Mouse (Mus musculus): ENCODE measurements around the gene Rilpl1. TPM values are rescaled to one million over a fixed set of nuclear protein-coding genes. Genes with fewer than 3 reads are reported as not detected.
A peak's percentile ranks its signal among the peaks of the same experiment; 100 is the strongest.

Rilpl1 gene
- polyA plus RNA-seq, 1 experiment from 2014 or later: 11.0 TPM

DNA sequence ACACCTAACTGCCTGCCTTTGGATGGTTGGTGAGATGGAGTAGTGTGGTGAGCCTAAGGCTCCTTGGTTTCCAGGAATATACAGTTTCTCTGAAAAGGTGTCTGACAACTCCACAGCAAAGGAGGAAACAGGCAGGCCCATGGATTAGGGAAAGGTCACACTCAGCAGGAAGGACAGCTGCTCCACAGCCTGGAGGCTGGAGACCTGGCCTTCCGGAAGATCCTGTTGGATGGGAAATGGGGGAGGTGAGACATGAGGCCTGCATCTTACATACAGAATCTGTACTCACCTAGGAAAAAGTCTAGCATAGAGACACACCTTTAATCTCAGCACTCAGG, 77.1 kb downstream of the Rilpl1 start:
- Histone ChIP-seq H3K9ac (ENCODE audit: low read length) (no peak overlapping the region), H3K4me3 (replicated peaks; ENCODE audit: low read length) (no peak overlapping the region), H3K4me1 (ENCODE audit: control insufficient read depth, insufficient read depth, low read length) (peaks cover 16% of the 10 kb centered on the region), H3K36me3 (ENCODE audit: control insufficient read depth, insufficient read depth, low read length) (peaks cover 41% of the 10 kb centered on the region), H3K4me2 (ENCODE audit: low read depth, low read length) (no peak overlapping the region), H3K9me3 (replicated peaks; ENCODE audit: control insufficient read depth, low read length) (no peaks in the 10 kb centered on the region), H3K27me3 (ENCODE audit: control insufficient read depth, insufficient read depth, low read length) (no peaks in the 10 kb centered on the region), H3K27ac (ENCODE audit: low read length) (peak overlapping the region; percentile 43)
- WGBS: 84% methylated on average over 1 of the region's 1 CpGs
- ATAC-seq (ENCODE audit: insufficient read depth, low FRiP score): no peak

DNA sequence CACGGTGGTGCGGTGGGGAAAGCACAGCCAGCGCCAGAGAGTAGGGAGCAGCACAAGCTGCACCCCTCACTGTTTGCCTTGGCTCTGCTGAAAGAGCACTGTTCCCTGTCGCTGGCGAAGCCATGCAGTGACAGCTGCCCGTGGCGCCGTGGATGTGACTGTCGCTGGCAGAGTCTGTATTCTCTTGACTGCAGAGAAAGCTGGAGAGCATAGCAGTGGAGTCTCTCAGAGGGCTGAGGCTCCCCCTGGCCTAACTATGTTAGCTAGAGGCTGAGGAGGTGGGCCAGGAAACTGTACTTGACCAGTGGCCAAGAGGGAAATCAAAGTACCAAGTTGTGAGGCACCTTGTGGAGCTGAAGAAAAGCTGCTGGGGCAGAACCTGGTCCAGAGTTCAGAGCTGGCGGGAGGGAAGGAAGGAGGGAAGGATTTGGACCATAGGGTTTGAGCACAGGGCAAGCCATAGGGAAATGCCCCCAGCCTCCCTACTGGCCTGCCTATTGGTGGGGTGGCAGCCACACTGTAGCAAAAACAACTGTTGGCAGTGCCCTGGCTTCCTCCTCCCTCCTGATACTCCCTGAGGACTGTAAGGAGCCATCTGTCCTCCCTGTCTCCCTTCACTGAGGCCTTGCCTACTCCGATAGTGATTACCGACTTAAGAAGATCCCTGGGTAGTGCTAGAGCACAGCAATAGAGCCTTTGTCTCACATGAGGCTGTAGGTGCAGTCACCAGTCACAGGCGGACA, 77.7 kb downstream of the Rilpl1 start:
- peak overlapping the region; percentile 43 for H3K27ac ChIP-seq (ENCODE audit: low read length)
- no peak overlapping the region for H3K4me2 ChIP-seq (ENCODE audit: low read depth, low read length)
- no peaks in the 10 kb centered on the region for H3K27me3 ChIP-seq (ENCODE audit: control insufficient read depth, insufficient read depth, low read length)
- no peak for ATAC-seq (ENCODE audit: insufficient read depth, low FRiP score)
- peaks cover 21% of the 10 kb centered on the region for H3K4me1 ChIP-seq (ENCODE audit: control insufficient read depth, insufficient read depth, low read length)
- no peaks in the 10 kb centered on the region for H3K9me3 ChIP-seq (replicated peaks; ENCODE audit: control insufficient read depth, low read length)
- H3K4me3 ChIP-seq (replicated peaks; ENCODE audit: low read length): no peak overlapping the region
- H3K36me3 ChIP-seq (ENCODE audit: control insufficient read depth, insufficient read depth, low read length): peaks cover 36% of the 10 kb centered on the region
- peak overlapping the region; percentile 47 for H3K9ac ChIP-seq (ENCODE audit: low read length)
- WGBS: 79% methylated on average over 13 of the region's 13 CpGs

- Histone ChIP-seq H3K4me3 (replicated peaks; ENCODE audit: low read length) (no peak overlapping the region), H3K9ac (ENCODE audit: low read length) (peak overlapping the region; percentile 47), H3K27ac (ENCODE audit: low read length) (peak overlapping the region; percentile 43; the same call in 1 of the 2 replicates), H3K4me1 (ENCODE audit: control insufficient read depth, insufficient read depth, low read length) (peaks cover 24% of the 10 kb centered on the region), H3K9me3 (replicated peaks; ENCODE audit: control insufficient read depth, low read length) (no peaks in the 10 kb centered on the region), H3K27me3 (ENCODE audit: control insufficient read depth, insufficient read depth, low read length) (no peaks in the 10 kb centered on the region), H3K4me2 (ENCODE audit: low read depth, low read length) (no peak overlapping the region), H3K36me3 (ENCODE audit: control insufficient read depth, insufficient read depth, low read length) (peaks cover 28% of the 10 kb centered on the region)
- ATAC-seq (ENCODE audit: insufficient read depth, low FRiP score): no peak
- WGBS: 71% methylated on average over 15 of the region's 15 CpGs
Measured at GRCm38 (mm10) chr5:124452494-124453228, 78.5 kb downstream of the Rilpl1 start.

- Histone ChIP-seq H3K4me1 (ENCODE audit: control insufficient read depth, insufficient read depth, low read length) (peaks cover 28% of the 10 kb centered on the region), H3K4me3 (replicated peaks; ENCODE audit: low read length) (no peak overlapping the region), H3K9me3 (replicated peaks; ENCODE audit: control insufficient read depth, low read length) (no peaks in the 10 kb centered on the region), H3K27ac (ENCODE audit: low read length) (peak overlapping the region; percentile 85), H3K9ac (ENCODE audit: low read length) (peak overlapping the region; percentile 33; the same call in 1 of the 2 replicates), H3K36me3 (ENCODE audit: control insufficient read depth, insufficient read depth, low read length) (peaks cover 17% of the 10 kb centered on the region), H3K27me3 (ENCODE audit: control insufficient read depth, insufficient read depth, low read length) (no peaks in the 10 kb centered on the region), H3K4me2 (ENCODE audit: low read depth, low read length) (peak overlapping the region; percentile 38; the same call in 1 of the 2 replicates)
- peak; percentile 76 for ATAC-seq (ENCODE audit: insufficient read depth, low FRiP score)
- 67% methylated on average over 16 of the region's 16 CpGs for WGBS
Measured at GRCm38 (mm10) chr5:124450641-124451340, 80.4 kb downstream of the Rilpl1 start.

- Histone ChIP-seq H3K4me3 (replicated peaks; ENCODE audit: low read length) (no peak overlapping the region), H3K27ac (ENCODE audit: low read length) (peak overlapping the region; percentile 85), H3K4me1 (ENCODE audit: control insufficient read depth, insufficient read depth, low read length) (peaks cover 28% of the 10 kb centered on the region), H3K9ac (ENCODE audit: low read length) (0 out of 2 replicates have a peak overlapping the region, but pooled peaks have one; percentile 33), H3K4me2 (ENCODE audit: low read depth, low read length) (peak overlapping the region; percentile 38; the same call in 1 of the 2 replicates), H3K36me3 (ENCODE audit: control insufficient read depth, insufficient read depth, low read length) (peaks cover 17% of the 10 kb centered on the region), H3K27me3 (ENCODE audit: control insufficient read depth, insufficient read depth, low read length) (no peaks in the 10 kb centered on the region), H3K9me3 (replicated peaks; ENCODE audit: control insufficient read depth, low read length) (no peaks in the 10 kb centered on the region)
- WGBS: 62% methylated on average over 7 of the region's 7 CpGs
- no peak for ATAC-seq (ENCODE audit: insufficient read depth, low FRiP score)
Measured at GRCm38 (mm10) chr5:124450051-124450450, 81.1 kb downstream of the Rilpl1 start.

DNA sequence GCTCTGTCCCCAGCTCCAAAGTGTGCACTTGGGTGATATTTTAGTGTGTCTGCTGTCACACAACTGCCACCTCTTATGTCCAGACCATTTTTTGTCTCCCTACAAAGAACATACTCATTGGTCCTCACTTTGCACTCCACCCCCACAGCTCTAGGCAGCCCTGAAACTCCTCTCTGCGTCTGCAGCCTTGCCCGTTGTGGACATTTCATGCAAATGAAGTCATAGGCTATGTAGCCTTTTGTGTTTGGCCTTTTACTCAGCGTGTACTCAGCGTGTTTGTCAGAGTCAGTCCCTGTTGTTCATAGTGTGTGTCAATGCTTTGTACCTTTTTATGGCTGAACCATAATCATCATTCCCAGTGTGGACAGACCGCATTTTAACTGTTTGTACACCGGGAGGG, 81.7 kb downstream of the Rilpl1 start:
- peaks cover 32% of the 10 kb centered on the region for H3K4me1 ChIP-seq (ENCODE audit: control insufficient read depth, insufficient read depth, low read length)
- peak overlapping the region; percentile 46; the same call in 1 of the 2 replicates for H3K9ac ChIP-seq (ENCODE audit: low read length)
- H3K36me3 ChIP-seq (ENCODE audit: control insufficient read depth, insufficient read depth, low read length): peaks cover 17% of the 10 kb centered on the region
- H3K27me3 ChIP-seq (ENCODE audit: control insufficient read depth, insufficient read depth, low read length): no peaks in the 10 kb centered on the region
- H3K4me3 ChIP-seq (replicated peaks; ENCODE audit: low read length): peak overlapping the region; percentile 12; the same call in 1 of the 2 replicates
- ATAC-seq (ENCODE audit: insufficient read depth, low FRiP score): no peak
- H3K27ac ChIP-seq (ENCODE audit: low read length): peak overlapping the region; percentile 85
- H3K4me2 ChIP-seq (ENCODE audit: low read depth, low read length): peak overlapping the region; percentile 38
- H3K9me3 ChIP-seq (replicated peaks; ENCODE audit: control insufficient read depth, low read length): no peaks in the 10 kb centered on the region
- 53% methylated on average over 6 of the region's 6 CpGs for WGBS

- peak overlapping the region; percentile 82 for H3K4me3 ChIP-seq (replicated peaks; ENCODE audit: low read length)
- no peaks in the 10 kb centered on the region for H3K27me3 ChIP-seq (ENCODE audit: control insufficient read depth, insufficient read depth, low read length)
- ATAC-seq (ENCODE audit: insufficient read depth, low FRiP score): peak; percentile 85
- H3K27ac ChIP-seq (ENCODE audit: low read length): peak overlapping the region; percentile 97
- WGBS: 4% methylated on average over 15 of the region's 15 CpGs
- peaks cover 7% of the 10 kb centered on the region for H3K36me3 ChIP-seq (ENCODE audit: control insufficient read depth, insufficient read depth, low read length)
- peaks cover 22% of the 10 kb centered on the region for H3K4me1 ChIP-seq (ENCODE audit: control insufficient read depth, insufficient read depth, low read length)
- H3K4me2 ChIP-seq (ENCODE audit: low read depth, low read length): peak overlapping the region; percentile 74
- H3K9ac ChIP-seq (ENCODE audit: low read length): peak overlapping the region; percentile 97
- H3K9me3 ChIP-seq (replicated peaks; ENCODE audit: control insufficient read depth, low read length): no peaks in the 10 kb centered on the region
Measured at GRCm38 (mm10) chr5:124446301-124446881, 84.8 kb downstream of the Rilpl1 start.

- peak; percentile 61 for ATAC-seq (ENCODE audit: insufficient read depth, low FRiP score)
- WGBS: under 1% methylated on average over 57 of the region's 77 CpGs
- Histone ChIP-seq H3K4me1 (ENCODE audit: control insufficient read depth, insufficient read depth, low read length) (peaks cover 25% of the 10 kb centered on the region), H3K27ac (ENCODE audit: low read length) (peak overlapping the region; percentile 97), H3K36me3 (ENCODE audit: control insufficient read depth, insufficient read depth, low read length) (peaks cover 6% of the 10 kb centered on the region), H3K9me3 (replicated peaks; ENCODE audit: control insufficient read depth, low read length) (no peaks in the 10 kb centered on the region), H3K4me2 (ENCODE audit: low read depth, low read length) (peak overlapping the region; percentile 74), H3K9ac (ENCODE audit: low read length) (peak overlapping the region; percentile 97), H3K27me3 (ENCODE audit: control insufficient read depth, insufficient read depth, low read length) (no peaks in the 10 kb centered on the region), H3K4me3 (replicated peaks; ENCODE audit: low read length) (peak overlapping the region; percentile 82)
Measured at GRCm38 (mm10) chr5:124445621-124446293, 85.4 kb downstream of the Rilpl1 start.
